Mouse (Mus musculus): ENCODE measurements around the gene Ydjc. TPM values are rescaled to one million over a fixed set of nuclear protein-coding genes. Genes with fewer than 3 reads are reported as not detected.

Ydjc gene
- 4.6 and 5.4 TPM in 2 replicates for polyA plus RNA-seq (2016; fragmentation: Nextera tagmentation; extraction: Ambion mirVana)

DNA sequence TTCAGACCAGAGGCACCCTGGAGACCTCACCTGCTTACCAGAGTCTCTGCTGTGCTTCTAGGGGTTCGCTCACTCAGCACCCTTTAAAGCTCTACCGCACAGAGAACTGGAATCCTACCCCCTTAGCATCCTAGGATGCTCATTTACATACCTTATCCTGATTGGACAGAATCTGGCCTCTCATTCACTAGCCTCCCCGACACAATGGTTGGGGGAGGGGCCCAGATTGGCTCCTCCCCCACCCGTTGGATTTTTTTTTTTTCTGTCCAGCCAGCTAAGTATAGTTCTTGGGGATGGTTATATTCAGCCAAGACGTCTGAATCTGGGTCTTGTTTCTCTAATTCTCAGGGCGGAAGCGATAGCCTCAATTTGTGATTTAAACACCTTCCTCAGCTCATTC, at the start of gene Ydjc:
Ydjc (plus strand) TSS at position 283 of the 400 bp plus-strand sequence.
- ATAC-seq (ENCODE audit: insufficient number of reproducible peaks, low FRiP score): no peak
- Histone ChIP-seq H3K9ac (no peak within 1 kb of the TSS), H3K36me3 (no peaks in the 10 kb centered on the region), H3K27me3 (replicated peaks) (no peaks in the 10 kb centered on the region), H3K9me3 (replicated peaks) (no peaks in the 10 kb centered on the region), H3K27ac (ENCODE audit: poor library complexity, severe bottlenecking) (no peak within 1 kb of the TSS), H3K4me1 (replicated peaks) (peaks cover 12% of the 10 kb centered on the region), H3K4me3 (no peak within 1 kb of the TSS), H3K4me2 (no peak within 1 kb of the TSS)
- 21% methylated on average over 7 of the region's 7 CpGs for WGBS

DNA sequence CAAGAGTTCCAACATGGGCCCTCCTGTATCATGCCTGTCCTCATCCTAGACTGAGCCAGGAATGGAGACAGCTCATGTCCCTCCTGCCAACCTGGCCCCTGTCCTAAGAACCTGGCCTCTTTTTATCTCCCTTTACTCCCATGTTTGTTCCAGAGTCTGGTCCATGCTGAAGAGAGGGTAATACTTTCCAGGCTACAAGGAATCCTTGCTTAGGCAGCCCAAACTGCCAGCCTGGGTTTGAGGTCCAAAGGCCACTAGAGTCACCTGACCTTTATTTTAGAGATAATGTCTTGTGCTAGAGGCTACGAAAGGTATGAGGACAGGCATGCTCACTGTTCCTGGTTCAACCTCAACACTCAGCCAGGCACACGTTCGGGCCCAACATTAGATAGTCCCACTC, 47.5 kb upstream of the Ydjc start:
- no peak overlapping the region for H3K4me2 ChIP-seq
- no peak overlapping the region for H3K4me3 ChIP-seq
- H3K27ac ChIP-seq (ENCODE audit: poor library complexity, severe bottlenecking): no peak overlapping the region
- peaks cover 96% of the 10 kb centered on the region for H3K36me3 ChIP-seq
- ATAC-seq (ENCODE audit: insufficient number of reproducible peaks, low FRiP score): no peak
- H3K27me3 ChIP-seq (replicated peaks): no peaks in the 10 kb centered on the region
- no peaks in the 10 kb centered on the region for H3K9me3 ChIP-seq (replicated peaks)
- no peaks in the 10 kb centered on the region for H3K4me1 ChIP-seq (replicated peaks)
- H3K9ac ChIP-seq: no peak overlapping the region
- 90% methylated on average over 3 of the region's 3 CpGs for WGBS

DNA sequence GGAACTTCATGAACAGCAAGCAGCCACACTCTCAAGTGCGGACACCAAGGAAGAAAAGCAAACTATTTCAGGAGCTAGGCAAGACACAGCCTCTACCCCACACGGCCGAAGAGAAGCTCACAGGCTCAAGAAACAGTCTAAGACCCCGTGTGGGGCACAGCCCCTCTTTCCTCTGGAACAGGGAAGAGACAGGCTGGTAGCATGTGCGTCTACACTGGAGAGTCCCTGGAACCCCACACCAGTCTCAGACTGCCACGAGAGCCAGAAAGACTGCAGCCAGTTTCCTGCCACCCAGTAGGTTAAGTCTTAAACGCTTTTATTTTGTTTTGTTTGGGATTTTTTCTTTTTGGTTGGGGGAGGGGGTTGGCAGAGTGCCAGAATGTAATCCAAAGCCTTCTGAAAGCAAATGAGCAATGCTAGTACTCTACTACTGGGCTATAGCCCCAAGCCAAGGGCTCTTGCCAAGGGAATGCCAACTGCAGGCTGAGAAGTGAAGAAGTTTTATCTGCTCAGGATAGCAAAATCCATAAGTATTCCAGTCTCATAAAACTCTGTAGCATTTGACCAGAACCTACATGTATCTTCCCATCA, 41.7 kb upstream of the Ydjc start:
- Histone ChIP-seq H3K36me3 (peaks cover 91% of the 10 kb centered on the region), H3K27ac (ENCODE audit: poor library complexity, severe bottlenecking) (no peak overlapping the region), H3K4me2 (no peak overlapping the region), H3K4me1 (replicated peaks) (peaks cover 9% of the 10 kb centered on the region), H3K27me3 (replicated peaks) (no peaks in the 10 kb centered on the region), H3K9ac (no peak overlapping the region), H3K4me3 (no peak overlapping the region), H3K9me3 (replicated peaks) (no peaks in the 10 kb centered on the region)
- ATAC-seq (ENCODE audit: insufficient number of reproducible peaks, low FRiP score): peak; percentile 45; the same call in 1 of the 2 replicates
- 76% methylated on average over 7 of the region's 7 CpGs for WGBS

DNA sequence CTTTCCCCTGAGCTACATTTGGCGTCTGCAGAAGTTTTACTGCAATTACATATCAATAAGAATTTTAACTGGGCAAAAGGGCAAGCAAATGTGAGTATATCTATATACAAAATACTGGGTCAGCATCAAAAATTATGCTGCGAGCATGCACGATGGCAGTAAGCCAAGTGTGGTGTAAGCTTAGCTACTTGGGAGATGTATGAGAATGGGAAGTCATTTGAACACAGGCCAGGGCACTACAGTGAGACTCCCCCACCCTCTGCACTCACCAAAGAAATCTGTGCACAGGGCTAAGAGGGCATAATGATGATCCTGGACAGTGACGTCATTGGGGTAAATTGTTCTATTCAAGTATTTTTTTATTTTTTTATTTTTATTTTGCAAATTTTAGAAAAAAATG, 39.8 kb upstream of the Ydjc start:
- WGBS: 88% methylated on average over 4 of the region's 4 CpGs
- Histone ChIP-seq H3K4me3 (no peak overlapping the region), H3K9me3 (replicated peaks) (no peaks in the 10 kb centered on the region), H3K27ac (ENCODE audit: poor library complexity, severe bottlenecking) (no peak overlapping the region), H3K4me1 (replicated peaks) (peaks cover 11% of the 10 kb centered on the region), H3K4me2 (no peak overlapping the region), H3K36me3 (peaks cover 80% of the 10 kb centered on the region), H3K27me3 (replicated peaks) (no peaks in the 10 kb centered on the region), H3K9ac (no peak overlapping the region)
- ATAC-seq (ENCODE audit: insufficient number of reproducible peaks, low FRiP score): no peak

DNA sequence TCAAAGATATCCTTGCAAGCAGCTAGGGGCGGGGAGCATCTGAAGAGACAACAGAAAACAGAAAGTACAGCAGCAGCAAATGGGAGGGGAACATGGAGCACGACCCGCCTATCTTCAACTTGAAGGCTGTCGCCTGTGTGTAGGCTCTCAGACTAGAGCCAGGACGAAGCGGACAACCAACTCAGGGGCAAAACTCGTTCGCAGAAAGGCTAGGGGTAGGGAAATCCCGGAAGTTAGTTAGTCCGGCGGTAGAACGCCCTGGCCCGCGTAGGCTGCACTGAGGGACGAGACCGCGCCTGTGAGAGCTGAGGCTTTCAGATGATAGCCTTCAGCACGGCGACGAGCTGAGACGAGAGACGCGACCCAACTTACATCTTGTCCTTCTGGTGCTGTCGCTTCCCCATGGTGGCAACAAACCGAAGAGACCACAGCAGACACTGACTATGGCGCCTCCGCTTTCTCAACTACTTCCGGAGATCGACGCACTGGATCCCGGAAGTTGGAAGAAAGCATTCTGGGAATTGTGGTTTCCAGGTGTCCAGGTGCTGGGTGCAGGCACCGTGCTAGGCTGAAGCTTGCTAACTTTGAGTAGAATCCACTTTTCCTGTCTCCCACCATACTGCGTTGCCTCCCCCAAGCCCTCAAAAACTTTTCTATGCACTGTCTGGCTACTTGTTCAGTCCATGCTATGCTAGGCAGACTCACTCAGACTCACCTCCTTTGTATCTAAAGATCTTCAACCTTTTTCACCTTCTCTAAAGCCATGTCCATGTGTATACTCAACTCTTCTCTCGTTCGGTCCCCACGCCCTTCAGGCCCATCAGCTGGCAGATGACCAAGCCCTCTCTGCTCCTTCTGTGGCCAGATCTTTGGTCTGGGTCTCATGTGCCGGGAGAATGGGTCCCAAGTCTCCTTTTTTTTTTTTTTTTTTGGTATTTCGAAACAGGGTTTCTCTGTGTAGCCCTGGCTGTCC, 33.4 kb upstream of the Ydjc start, which contains the start of gene Ppil2:
Ppil2 (minus strand) TSS at position 487 of the 973 bp plus-strand sequence.
- H3K27ac ChIP-seq (ENCODE audit: poor library complexity, severe bottlenecking): peak within 1 kb of the TSS; percentile 68; the same call in 1 of the 2 replicates
- ATAC-seq (ENCODE audit: insufficient number of reproducible peaks, low FRiP score): peak; percentile 78
- H3K4me1 ChIP-seq (replicated peaks): peaks cover 11% of the 10 kb centered on the region
- peak within 1 kb of the TSS; percentile 74 for H3K4me3 ChIP-seq
- H3K27me3 ChIP-seq (replicated peaks): no peaks in the 10 kb centered on the region
- H3K4me2 ChIP-seq: peak within 1 kb of the TSS; percentile 66
- 8% methylated on average over 38 of the region's 38 CpGs for WGBS
- peaks cover 47% of the 10 kb centered on the region for H3K36me3 ChIP-seq
- H3K9ac ChIP-seq: peak within 1 kb of the TSS; percentile 84
- H3K9me3 ChIP-seq (replicated peaks): no peaks in the 10 kb centered on the region

DNA sequence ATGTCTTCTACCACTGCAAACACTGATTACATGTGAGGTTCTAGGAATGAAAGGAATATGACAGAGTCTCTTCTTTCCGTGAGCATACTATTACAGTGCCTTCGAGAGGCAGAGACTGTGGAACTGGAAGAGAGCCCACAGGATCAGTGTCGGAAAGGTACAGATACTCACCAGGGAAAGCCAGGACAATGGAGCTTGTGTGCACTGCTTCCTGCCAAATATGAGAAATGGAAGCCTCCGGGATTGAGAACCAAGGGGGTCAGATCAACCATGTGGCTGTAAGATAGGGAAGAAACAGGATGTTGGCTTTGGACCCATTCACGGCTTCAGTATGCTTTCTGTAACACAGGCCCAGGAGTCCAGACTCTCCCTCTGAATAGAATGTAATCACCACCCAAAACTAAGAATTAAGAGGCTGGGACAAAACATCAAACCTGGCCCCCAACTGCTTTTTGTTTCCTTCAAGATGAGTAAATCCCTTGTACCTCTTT, 27.1 kb upstream of the Ydjc start:
- Histone ChIP-seq H3K4me1 (replicated peaks) (no peaks in the 10 kb centered on the region), H3K9me3 (replicated peaks) (no peaks in the 10 kb centered on the region), H3K27ac (ENCODE audit: poor library complexity, severe bottlenecking) (peak overlapping the region; percentile 78), H3K4me3 (no peak overlapping the region), H3K4me2 (no peak overlapping the region), H3K36me3 (peaks cover 65% of the 10 kb centered on the region), H3K9ac (no peak overlapping the region), H3K27me3 (replicated peaks) (no peaks in the 10 kb centered on the region)
- peak; percentile 66; the same call in 1 of the 2 replicates for ATAC-seq (ENCODE audit: insufficient number of reproducible peaks, low FRiP score)
- 70% methylated on average over 5 of the region's 5 CpGs for WGBS

DNA sequence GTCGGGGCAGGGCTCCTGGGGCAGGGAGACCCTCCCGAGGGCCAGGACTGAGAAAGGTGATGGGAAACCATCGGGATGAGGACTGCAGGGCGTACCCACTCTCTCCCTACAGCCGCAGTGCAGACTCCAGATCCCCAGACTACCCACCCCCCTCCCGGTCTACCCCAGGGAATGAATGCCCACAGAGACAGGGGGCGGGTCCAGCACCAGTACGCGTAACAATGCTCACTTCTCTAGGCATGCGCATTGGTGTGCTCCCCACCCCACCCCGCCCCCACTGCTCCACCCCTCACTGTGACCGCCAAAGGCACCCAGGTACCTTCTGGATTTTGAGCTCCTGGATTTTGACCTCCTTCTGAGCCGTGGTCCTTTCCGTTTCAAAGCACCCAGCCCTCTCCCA, 22.9 kb upstream of the Ydjc start:
- 73% methylated on average over 14 of the region's 14 CpGs for WGBS
- no peak for ATAC-seq (ENCODE audit: insufficient number of reproducible peaks, low FRiP score)
- Histone ChIP-seq H3K4me3 (no peak overlapping the region), H3K4me1 (replicated peaks) (peaks cover 20% of the 10 kb centered on the region), H3K9me3 (replicated peaks) (no peaks in the 10 kb centered on the region), H3K27ac (ENCODE audit: poor library complexity, severe bottlenecking) (no peak overlapping the region), H3K36me3 (peaks cover 42% of the 10 kb centered on the region), H3K4me2 (no peak overlapping the region), H3K27me3 (replicated peaks) (no peaks in the 10 kb centered on the region), H3K9ac (no peak overlapping the region)

DNA sequence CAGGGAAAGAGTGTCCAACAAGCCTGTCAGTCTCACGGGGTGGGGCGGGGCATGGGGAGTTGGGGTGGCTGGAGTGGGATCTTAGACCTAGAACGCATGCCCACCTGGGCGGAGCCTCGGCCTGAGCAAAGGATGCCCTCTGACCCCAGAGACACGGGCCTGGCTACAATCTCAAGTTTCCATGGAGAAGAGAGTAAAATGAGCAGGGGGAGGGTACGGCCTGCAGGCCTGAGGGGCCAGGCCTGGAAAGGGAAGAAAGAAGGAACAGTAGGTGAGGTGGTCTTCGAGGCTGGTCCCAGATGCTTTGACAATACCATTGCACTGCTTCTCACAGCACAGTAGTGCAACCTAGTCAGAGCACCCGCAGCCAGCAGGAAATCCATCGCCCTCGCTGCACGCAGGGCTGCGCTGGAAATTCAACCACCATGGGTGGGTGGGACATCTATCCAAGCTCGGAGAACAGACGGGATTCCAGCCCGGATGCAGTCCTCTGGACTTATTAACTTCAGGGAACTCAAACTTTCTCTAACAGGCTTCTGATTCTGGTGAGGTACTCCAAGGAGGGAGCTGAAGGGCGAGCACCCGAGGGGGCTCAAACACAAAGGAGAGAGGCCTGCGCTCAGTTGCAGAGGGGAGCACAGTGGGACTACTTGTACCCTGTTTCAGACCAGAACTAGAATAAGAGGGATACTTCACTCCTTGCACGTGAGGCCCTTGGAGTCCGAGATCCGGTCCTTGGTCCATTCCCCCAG, 20.1 kb upstream of the Ydjc start:
- Histone ChIP-seq H3K27me3 (replicated peaks) (no peaks in the 10 kb centered on the region), H3K9me3 (replicated peaks) (no peaks in the 10 kb centered on the region), H3K36me3 (peaks cover 35% of the 10 kb centered on the region), H3K27ac (ENCODE audit: poor library complexity, severe bottlenecking) (peak overlapping the region; percentile 49), H3K4me3 (peak overlapping the region; percentile 64), H3K4me1 (replicated peaks) (peaks cover 20% of the 10 kb centered on the region), H3K4me2 (peak overlapping the region; percentile 87), H3K9ac (peak overlapping the region; percentile 76)
- peak; percentile 63 for ATAC-seq (ENCODE audit: insufficient number of reproducible peaks, low FRiP score)
- 4% methylated on average over 22 of the region's 22 CpGs for WGBS

DNA sequence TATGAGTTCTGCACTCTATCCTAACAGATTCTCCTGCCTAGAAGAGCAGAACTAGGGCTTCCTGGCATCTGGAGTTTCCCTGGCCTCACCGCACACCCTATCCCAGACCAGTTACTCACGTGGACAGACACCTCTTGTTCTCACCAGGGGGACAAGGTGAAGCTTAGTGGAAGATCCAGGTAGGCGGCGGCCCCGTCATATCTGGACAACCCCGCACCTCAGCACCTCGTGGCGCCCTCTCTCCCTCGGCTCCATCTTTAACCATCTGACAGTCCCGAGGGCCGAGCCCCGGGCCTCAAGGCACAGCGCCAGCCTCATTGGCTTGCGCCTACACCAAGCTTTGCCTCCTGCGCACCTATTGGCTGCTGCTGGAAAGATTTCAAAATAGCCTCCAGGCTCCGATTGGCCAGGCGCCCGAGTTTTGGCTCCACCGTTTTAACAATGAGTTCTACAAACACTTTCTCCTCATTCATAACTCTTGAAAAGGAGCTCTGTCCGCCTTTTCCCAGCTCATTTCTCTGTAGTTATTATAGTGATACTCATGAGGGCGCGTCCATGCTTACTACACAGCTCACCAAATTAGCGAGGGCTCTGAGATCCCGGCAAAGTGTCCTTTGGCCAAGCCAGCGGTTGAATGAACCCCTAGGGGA, 19.4 kb upstream of the Ydjc start, which contains the start of gene 2610318N02Rik:
2610318N02Rik (minus strand) TSS at position 297 of the 650 bp plus-strand sequence.
- Histone ChIP-seq H3K9me3 (replicated peaks) (no peaks in the 10 kb centered on the region), H3K27ac (ENCODE audit: poor library complexity, severe bottlenecking) (peak within 1 kb of the TSS; percentile 49), H3K4me1 (replicated peaks) (peaks cover 20% of the 10 kb centered on the region), H3K9ac (peak within 1 kb of the TSS; percentile 76), H3K4me2 (peak within 1 kb of the TSS; percentile 87), H3K36me3 (peaks cover 29% of the 10 kb centered on the region), H3K4me3 (peak within 1 kb of the TSS; percentile 64), H3K27me3 (replicated peaks) (no peaks in the 10 kb centered on the region)
- under 1% methylated on average over 25 of the region's 25 CpGs for WGBS
- peak; percentile 95 for ATAC-seq (ENCODE audit: insufficient number of reproducible peaks, low FRiP score)

DNA sequence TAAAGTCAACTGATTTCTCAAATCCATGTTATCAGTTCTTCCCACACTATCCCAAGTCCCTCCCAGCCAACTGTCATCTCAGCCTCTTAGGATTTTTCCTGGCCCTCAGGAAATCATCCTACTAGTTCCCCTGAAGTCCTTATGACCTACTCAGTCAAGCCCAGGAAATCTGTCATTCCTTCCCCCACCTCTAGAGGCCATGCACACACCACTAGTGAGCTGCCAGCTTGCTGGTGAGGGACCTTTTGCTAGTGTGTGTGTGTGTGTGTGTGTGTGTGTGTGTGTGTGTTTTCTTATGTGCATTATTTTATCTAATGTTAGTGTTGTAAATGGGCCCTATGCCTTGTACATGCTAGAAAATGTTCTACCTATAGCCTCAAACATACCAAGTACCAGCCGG, 17.1 kb upstream of the Ydjc start:
- Histone ChIP-seq H3K4me2 (no peak overlapping the region), H3K4me1 (replicated peaks) (peaks cover 29% of the 10 kb centered on the region), H3K27ac (ENCODE audit: poor library complexity, severe bottlenecking) (no peak overlapping the region), H3K27me3 (replicated peaks) (no peaks in the 10 kb centered on the region), H3K9ac (no peak overlapping the region), H3K4me3 (no peak overlapping the region), H3K36me3 (peaks cover 9% of the 10 kb centered on the region), H3K9me3 (replicated peaks) (no peaks in the 10 kb centered on the region)
- no peak for ATAC-seq (ENCODE audit: insufficient number of reproducible peaks, low FRiP score)
- 100% methylated on average over 1 of the region's 1 CpGs for WGBS

Data from heart, embryonic 12.5 days (tissue).